Mouse (Mus musculus) monocyte, adult 2 months (primary cell): ENCODE measurements around the gene Phactr3.

Source experiments
- DNase-seq, 2 experiments: peaks; one replicate each; pipeline ENCODE4 v3.0.0; 2022; ENCODE audit warnings: low spot score in 2 of 2, low read depth in 1 of 2

The Phactr3 gene

GRCm38 (mm10) chr2:178247274-178247673 lies 128.5 kb downstream of the Phactr3 start:
- DNase-seq: no peak

- DNase-seq: no peak
These were observed 138.5 kb downstream of the Phactr3 start for GRCm38 (mm10) chr2:178257117-178257825.

- no peak for DNase-seq
These were observed 139.3 kb downstream of the Phactr3 start for GRCm38 (mm10) chr2:178257986-178258555.

GRCm38 (mm10) chr2:178263055-178263454 lies 144.3 kb downstream of the Phactr3 start:
- DNase-seq: no peak

GRCm38 (mm10) chr2:178264389-178264788 lies 145.6 kb downstream of the Phactr3 start:
- no peak for DNase-seq

- no peak for DNase-seq
These were observed 146.7 kb downstream of the Phactr3 start for GRCm38 (mm10) chr2:178265454-178265853.

GRCm38 (mm10) chr2:178270794-178271193 lies 152.0 kb downstream of the Phactr3 start:
- DNase-seq: no peak

GRCm38 (mm10) chr2:178272350-178272749 lies 153.6 kb downstream of the Phactr3 start:
- no peak for DNase-seq

GRCm38 (mm10) chr2:178274126-178274525 lies 155.4 kb downstream of the Phactr3 start:
- DNase-seq: no peak

GRCm38 (mm10) chr2:178277206-178277605 lies 158.4 kb downstream of the Phactr3 start:
- DNase-seq: no peak

GRCm38 (mm10) chr2:178281183-178281582 lies 162.4 kb downstream of the Phactr3 start:
- no peak for DNase-seq

GRCm38 (mm10) chr2:178287285-178287684 lies 168.5 kb downstream of the Phactr3 start:
- DNase-seq: no peak

GRCm38 (mm10) chr2:178288666-178289065 lies 169.9 kb downstream of the Phactr3 start:
- no peak for DNase-seq

GRCm38 (mm10) chr2:178303453-178304187 lies 184.8 kb downstream of the Phactr3 start:
- no peak for DNase-seq

- no peak for DNase-seq
These were observed 185.4 kb downstream of the Phactr3 start for GRCm38 (mm10) chr2:178304188-178304529.

- DNase-seq: no peak
These were observed 185.9 kb downstream of the Phactr3 start for GRCm38 (mm10) chr2:178304669-178305068.

- no peak for DNase-seq
These were observed 194.8 kb downstream of the Phactr3 start for GRCm38 (mm10) chr2:178313539-178313938.

- DNase-seq: no peak
These were observed 197.5 kb downstream of the Phactr3 start for GRCm38 (mm10) chr2:178316281-178316680.

GRCm38 (mm10) chr2:178319766-178320165 lies 201.0 kb downstream of the Phactr3 start:
- DNase-seq: no peak

GRCm38 (mm10) chr2:178321271-178321670 lies 202.5 kb downstream of the Phactr3 start:
- no peak for DNase-seq

- DNase-seq: no peak
These were observed 205.6 kb downstream of the Phactr3 start for GRCm38 (mm10) chr2:178324410-178324809.

GRCm38 (mm10) chr2:178324818-178325217 lies 206.0 kb downstream of the Phactr3 start:
- no peak for DNase-seq
